Mouse (Mus musculus): ENCODE data around the gene Smr3a.

Smr3a gene

DNA sequence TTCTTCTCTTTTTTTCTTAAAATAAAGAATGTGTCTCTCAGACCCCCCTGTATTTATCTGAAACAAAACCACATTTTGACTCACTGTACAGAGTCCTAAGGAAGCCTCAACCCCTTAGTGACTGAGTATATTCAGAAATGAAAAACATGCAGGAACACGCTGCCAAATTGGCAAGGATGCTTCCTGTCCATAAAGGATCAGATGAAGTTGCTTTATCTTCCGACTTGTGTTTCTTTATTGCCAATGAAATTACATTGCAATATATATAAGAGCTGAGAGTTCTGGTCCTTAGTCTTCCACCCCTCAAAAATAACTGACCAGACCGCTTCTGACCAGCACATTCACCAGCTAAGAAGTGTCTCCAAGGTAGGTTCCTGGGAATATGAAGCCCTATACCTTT is at the start of gene Smr3a:
Gene Smr3a (plus strand): TSS at position 301 of the 400 bp plus-strand sequence.
- no peak for DNase-seq

DNA sequence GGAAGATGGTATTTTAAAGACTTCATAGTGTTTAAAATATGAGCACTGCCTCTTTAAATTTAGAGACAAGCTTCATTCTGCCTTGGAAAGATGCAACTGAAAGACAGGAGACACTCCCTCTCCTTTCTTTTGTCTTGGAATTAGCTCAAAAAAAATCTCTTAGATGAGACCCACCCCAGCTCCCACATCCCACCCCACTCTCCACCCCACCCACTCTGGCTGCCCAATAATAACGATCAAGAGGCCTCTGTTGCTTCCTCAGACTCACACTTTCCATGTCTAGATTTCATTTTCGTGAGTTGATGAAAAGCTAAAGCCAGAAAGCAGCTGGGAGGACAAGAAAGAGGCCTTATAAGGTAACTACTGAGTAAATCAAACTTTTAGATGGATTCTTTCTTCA is 33.1 kb upstream of the Smr3a start, which contains the start of the genes 2310003L06Rik and Gm28434:
Gene 2310003L06Rik (plus strand): TSS at position 259 of the 400 bp plus-strand sequence.
Gene Gm28434 (plus strand): TSS at position 317 of the 400 bp plus-strand sequence.
- no peak for DNase-seq

DNA sequence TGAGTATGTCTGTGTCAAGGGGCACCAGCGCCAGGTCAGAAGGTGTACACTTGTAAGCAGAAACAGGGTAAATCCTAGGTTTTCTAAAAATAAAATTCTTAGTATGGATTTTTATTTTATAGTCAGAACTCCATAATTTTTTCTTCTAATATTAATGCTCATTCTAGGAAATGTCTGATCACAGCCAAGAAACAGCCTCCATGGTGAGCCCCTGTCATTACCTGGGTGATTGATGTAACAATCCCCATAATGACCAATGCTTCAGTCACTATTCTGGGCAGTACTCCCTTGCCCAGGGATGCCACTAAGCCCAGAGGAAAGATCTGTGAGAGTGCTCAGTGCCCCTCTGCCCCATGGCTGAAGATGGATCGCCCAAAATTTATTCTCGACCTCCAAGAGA is 23.2 kb upstream of the Smr3a start, which contains the start of gene Cabs1:
Gene Cabs1 (plus strand): TSS at position 301 of the 400 bp plus-strand sequence.
- no peak for DNase-seq

DNA sequence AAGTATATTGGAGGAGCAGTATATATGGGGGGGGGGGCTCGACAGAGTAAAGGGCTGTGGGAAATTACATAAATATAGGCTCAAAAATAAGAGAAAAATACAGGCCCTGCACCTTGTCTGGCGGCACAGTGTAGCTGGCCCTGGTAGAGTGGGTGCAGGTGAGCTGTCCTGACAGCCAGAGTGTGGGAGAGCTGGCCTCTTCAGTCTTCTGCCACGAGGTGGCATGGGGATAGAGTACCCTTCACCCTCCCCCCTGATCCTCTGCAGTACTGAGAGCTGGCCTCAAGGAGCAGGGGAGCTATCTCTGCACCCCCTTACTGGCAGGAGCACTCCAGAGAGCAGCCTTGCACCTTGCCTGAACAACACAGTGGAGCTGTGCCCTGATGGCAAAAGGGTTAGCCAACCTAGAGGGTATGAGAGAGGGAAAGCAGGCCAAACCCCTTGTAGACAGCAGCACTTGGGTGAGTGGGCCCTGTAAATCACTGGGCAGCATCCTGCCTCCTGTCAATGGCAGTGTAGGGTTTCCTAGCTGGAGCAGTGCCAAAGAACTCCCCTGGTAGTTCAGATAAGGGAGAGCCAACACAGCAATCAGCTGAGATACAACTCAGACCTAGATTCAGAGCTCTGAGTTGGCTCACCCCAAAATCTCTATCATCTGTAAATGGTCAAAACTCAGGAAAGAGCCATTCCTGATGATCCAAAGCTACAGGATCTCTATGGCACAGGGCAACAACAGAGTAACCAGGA is 19.7 kb upstream of the Smr3a start:
- DNase-seq: no peak

DNA sequence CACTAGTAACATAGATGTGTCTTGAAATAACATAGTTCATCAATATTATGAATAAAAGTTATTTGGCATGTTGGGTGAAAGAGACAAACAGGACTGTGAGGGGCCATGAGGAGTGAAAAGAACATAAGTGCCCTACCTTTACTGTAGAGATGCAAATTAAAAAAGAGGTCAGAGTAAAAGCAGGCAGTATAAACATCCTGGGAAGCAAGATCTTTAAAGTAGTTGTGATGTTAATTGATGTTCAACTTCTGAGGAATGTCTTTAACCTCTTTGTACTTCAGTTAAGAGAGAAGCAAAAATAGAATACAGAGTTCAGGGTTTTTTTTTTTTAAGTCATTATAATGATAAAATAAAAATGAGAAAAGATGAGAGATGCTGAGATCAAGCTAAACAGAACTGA is 2.9 kb downstream of the Smr3a start:
- DNase-seq: no peak
